Mouse (Mus musculus) liver, embryonic 15.5 days (tissue): ENCODE results near the gene Syce1l. TPM values are rescaled to one million over a fixed set of nuclear protein-coding genes. Genes with fewer than 3 reads are reported as not detected.
A peak's percentile ranks its signal among the peaks of the same experiment; 100 is the strongest.

Experiments used
- ATAC-seq: fragments of 200-750 bp; cut with Nextera tagmentation; 2 replicates; pipeline ENCODE4 v1.8.0; 2017; ENCODE audit warnings: moderate number of reproducible peaks, mild to moderate bottlenecking, moderate library complexity; ENCODE audit not compliant: insufficient read depth
- H3K27ac ChIP-seq: fragments of 300-500 bp; sonication (generic); replicated peaks from 2 replicates; pipeline ENCODE4 v1.5.1; 2015; ENCODE audit warnings: mild to moderate bottlenecking, inconsistent platforms
- H3K27me3 ChIP-seq: fragments of 300-500 bp; sonication (generic); 2 replicates; pipeline ENCODE4 v1.6.1; 2015; ENCODE audit warnings: mild to moderate bottlenecking, inconsistent platforms
- H3K36me3 ChIP-seq: fragments of 300-500 bp; sonication (generic); replicated peaks from 2 replicates; pipeline ENCODE4 v1.6.1; 2015; ENCODE audit warnings: moderate library complexity, mild to moderate bottlenecking, inconsistent platforms
- H3K4me1 ChIP-seq: fragments of 300-500 bp; sonication (generic); replicated peaks from 2 replicates; pipeline ENCODE4 v1.6.1; 2015; ENCODE audit warnings: inconsistent platforms
- H3K4me2 ChIP-seq: fragments of 300-500 bp; sonication (generic); 2 replicates; pipeline ENCODE4 v1.6.1; 2015; ENCODE audit warnings: moderate library complexity, mild to moderate bottlenecking, inconsistent platforms
- H3K4me3 ChIP-seq: fragments of 300-500 bp; sonication (generic); replicated peaks from 2 replicates; pipeline ENCODE4 v1.5.1; 2015; ENCODE audit warnings: mild to moderate bottlenecking, inconsistent platforms
- H3K9ac ChIP-seq: fragments of 300-500 bp; sonication (generic); 2 replicates; pipeline ENCODE4 v1.6.1; 2015; ENCODE audit warnings: moderate library complexity, mild to moderate bottlenecking, inconsistent platforms
- H3K9me3 ChIP-seq: fragments of 300-500 bp; sonication (generic); replicated peaks from 2 replicates; pipeline ENCODE4 v1.6.1; 2016; ENCODE audit warnings: inconsistent platforms
- WGBS: fragments of 180-500 bp; shearing (Covaris S2); methylation state at CpG from one replicate; pipeline ENCODE4 v1.1.7; 2015; ENCODE audit warnings: mixed read lengths; ENCODE audit not compliant: insufficient replicate concordance; 5-methylcytosine and 5-hydroxymethylcytosine counted together
- polyA plus RNA-seq: library from polyadenylated mRNA; unstranded; fragments of >200 nt; fragmentation: Nextera tagmentation; extraction: Ambion mirVana; gene quantifications from 2 replicates; pipeline ENCODE4 v1.2.1, GENCODE M21; 2015

Gene Syce1l
- polyA plus RNA-seq, 1 experiment from 2014 or later, result not detected

- Histone ChIP-seq H3K4me2 (no peak overlapping the region), H3K9ac (no peak overlapping the region), H3K27me3 (no peaks in the 10 kb centered on the region), H3K9me3 (no peaks in the 10 kb centered on the region), H3K27ac (no peak overlapping the region), H3K4me3 (no peak overlapping the region), H3K4me1 (no peaks in the 10 kb centered on the region), H3K36me3 (no peaks in the 10 kb centered on the region)
- 71% methylated on average over 11 of the region's 12 CpGs for WGBS
- no peak for ATAC-seq
These were observed 9.4 kb downstream of the Syce1l start for GRCm38 (mm10) chr8:113652450-113652849.

GRCm38 (mm10) chr8:113653151-113653550 is 10.1 kb downstream of the Syce1l start:
- no peak overlapping the region for H3K9ac ChIP-seq
- no peaks in the 10 kb centered on the region for H3K36me3 ChIP-seq
- no peaks in the 10 kb centered on the region for H3K4me1 ChIP-seq
- H3K27me3 ChIP-seq, result no peaks in the 10 kb centered on the region
- no peak overlapping the region for H3K4me2 ChIP-seq
- no peak for ATAC-seq
- no peak overlapping the region for H3K4me3 ChIP-seq
- H3K9me3 ChIP-seq, result no peaks in the 10 kb centered on the region
- 40% methylated on average over 4 of the region's 4 CpGs for WGBS
- no peak overlapping the region for H3K27ac ChIP-seq

GRCm38 (mm10) chr8:113656154-113656553 is 13.1 kb downstream of the Syce1l start:
- Histone ChIP-seq H3K9me3 (no peaks in the 10 kb centered on the region), H3K36me3 (no peaks in the 10 kb centered on the region), H3K9ac (no peak overlapping the region), H3K4me1 (no peaks in the 10 kb centered on the region), H3K4me3 (no peak overlapping the region), H3K27ac (no peak overlapping the region), H3K27me3 (no peaks in the 10 kb centered on the region), H3K4me2 (no peak overlapping the region)
- ATAC-seq, result peak; percentile 47; the same call in 1 of the 2 replicates
- WGBS, result 59% methylated on average over 5 of the region's 5 CpGs

GRCm38 (mm10) chr8:113656681-113657298 is 13.8 kb downstream of the Syce1l start:
- no peaks in the 10 kb centered on the region for H3K36me3 ChIP-seq
- no peak overlapping the region for H3K4me2 ChIP-seq
- no peak overlapping the region for H3K9ac ChIP-seq
- H3K4me1 ChIP-seq, result no peaks in the 10 kb centered on the region
- WGBS, result 59% methylated on average over 11 of the region's 11 CpGs
- no peak overlapping the region for H3K27ac ChIP-seq
- H3K27me3 ChIP-seq, result no peaks in the 10 kb centered on the region
- H3K4me3 ChIP-seq, result no peak overlapping the region
- ATAC-seq, result no peak
- no peaks in the 10 kb centered on the region for H3K9me3 ChIP-seq

- Histone ChIP-seq H3K36me3 (no peaks in the 10 kb centered on the region), H3K4me2 (no peak overlapping the region), H3K27ac (no peak overlapping the region), H3K4me3 (no peak overlapping the region), H3K4me1 (no peaks in the 10 kb centered on the region), H3K9ac (no peak overlapping the region), H3K9me3 (no peaks in the 10 kb centered on the region), H3K27me3 (no peaks in the 10 kb centered on the region)
- 83% methylated on average over 1 of the region's 1 CpGs for WGBS
- no peak for ATAC-seq
These were observed 17.1 kb downstream of the Syce1l start for GRCm38 (mm10) chr8:113660128-113660527.

- no peaks in the 10 kb centered on the region for H3K36me3 ChIP-seq
- H3K27me3 ChIP-seq, result no peaks in the 10 kb centered on the region
- H3K4me1 ChIP-seq, result no peaks in the 10 kb centered on the region
- H3K9me3 ChIP-seq, result no peaks in the 10 kb centered on the region
- H3K27ac ChIP-seq, result no peak overlapping the region
- no peak overlapping the region for H3K9ac ChIP-seq
- no peak overlapping the region for H3K4me3 ChIP-seq
- H3K4me2 ChIP-seq, result no peak overlapping the region
- ATAC-seq, result no peak
- WGBS, result 7% methylated on average over 2 of the region's 2 CpGs
These were observed 21.5 kb downstream of the Syce1l start for GRCm38 (mm10) chr8:113664544-113664943.

GRCm38 (mm10) chr8:113665036-113665435 is 22.0 kb downstream of the Syce1l start:
- Histone ChIP-seq H3K36me3 (no peaks in the 10 kb centered on the region), H3K4me2 (no peak overlapping the region), H3K4me3 (no peak overlapping the region), H3K9me3 (no peaks in the 10 kb centered on the region), H3K27me3 (no peaks in the 10 kb centered on the region), H3K4me1 (no peaks in the 10 kb centered on the region), H3K27ac (no peak overlapping the region), H3K9ac (no peak overlapping the region)
- WGBS, result 60% methylated on average over 4 of the region's 4 CpGs
- ATAC-seq, result no peak

GRCm38 (mm10) chr8:113665951-113666350 is 22.9 kb downstream of the Syce1l start:
- ATAC-seq, result no peak
- WGBS, result 62% methylated on average over 8 of the region's 8 CpGs
- H3K9ac ChIP-seq, result no peak overlapping the region

GRCm38 (mm10) chr8:113666714-113667432 is 23.9 kb downstream of the Syce1l start:
- Histone ChIP-seq H3K4me1 (no peaks in the 10 kb centered on the region), H3K4me2 (no peak overlapping the region), H3K9me3 (no peaks in the 10 kb centered on the region), H3K9ac (no peak overlapping the region), H3K36me3 (no peaks in the 10 kb centered on the region), H3K4me3 (no peak overlapping the region), H3K27ac (no peak overlapping the region), H3K27me3 (no peaks in the 10 kb centered on the region)
- 58% methylated on average over 16 of the region's 16 CpGs for WGBS
- no peak for ATAC-seq

More at GRCm38 (mm10) chr8:113665951-113666350, 22.9 kb downstream of the Syce1l start:
- no peak overlapping the region for H3K4me2 ChIP-seq
- no peaks in the 10 kb centered on the region for H3K4me1 ChIP-seq
- no peaks in the 10 kb centered on the region for H3K9me3 ChIP-seq
- H3K4me3 ChIP-seq, result no peak overlapping the region
- H3K27ac ChIP-seq, result no peak overlapping the region
- H3K36me3 ChIP-seq, result no peaks in the 10 kb centered on the region
- H3K27me3 ChIP-seq, result no peaks in the 10 kb centered on the region

GRCm38 (mm10) chr8:113669924-113670323 is 26.9 kb downstream of the Syce1l start:
- Histone ChIP-seq H3K36me3 (no peaks in the 10 kb centered on the region), H3K4me1 (no peaks in the 10 kb centered on the region), H3K27ac (no peak overlapping the region), H3K4me2 (no peak overlapping the region), H3K9ac (no peak overlapping the region), H3K27me3 (no peaks in the 10 kb centered on the region), H3K9me3 (no peaks in the 10 kb centered on the region), H3K4me3 (no peak overlapping the region)
- no peak for ATAC-seq
- WGBS, result 71% methylated on average over 10 of the region's 10 CpGs

GRCm38 (mm10) chr8:113672599-113673255 is 29.7 kb downstream of the Syce1l start:
- Histone ChIP-seq H3K36me3 (no peaks in the 10 kb centered on the region), H3K9me3 (no peaks in the 10 kb centered on the region), H3K27me3 (no peaks in the 10 kb centered on the region), H3K27ac (no peak overlapping the region), H3K4me1 (no peaks in the 10 kb centered on the region), H3K4me3 (no peak overlapping the region), H3K4me2 (no peak overlapping the region), H3K9ac (no peak overlapping the region)
- WGBS, result 73% methylated on average over 11 of the region's 11 CpGs
- ATAC-seq, result no peak
